Mouse (Mus musculus): ENCODE results near the gene Rdh16f1. TPM values are rescaled to one million over a fixed set of nuclear protein-coding genes. Genes with fewer than 3 reads are reported as not detected.
A peak's percentile ranks its signal among the peaks of the same experiment; 100 is the strongest.
"Not testable (repeated sequence)": the region's sequence is repeated elsewhere in the genome, so short reads cannot be mapped to it uniquely, and the experiment has no call there.

Rdh16f1 gene
- polyA plus RNA-seq, 1 experiment from 2014 or later, result 0.25 TPM

DNA sequence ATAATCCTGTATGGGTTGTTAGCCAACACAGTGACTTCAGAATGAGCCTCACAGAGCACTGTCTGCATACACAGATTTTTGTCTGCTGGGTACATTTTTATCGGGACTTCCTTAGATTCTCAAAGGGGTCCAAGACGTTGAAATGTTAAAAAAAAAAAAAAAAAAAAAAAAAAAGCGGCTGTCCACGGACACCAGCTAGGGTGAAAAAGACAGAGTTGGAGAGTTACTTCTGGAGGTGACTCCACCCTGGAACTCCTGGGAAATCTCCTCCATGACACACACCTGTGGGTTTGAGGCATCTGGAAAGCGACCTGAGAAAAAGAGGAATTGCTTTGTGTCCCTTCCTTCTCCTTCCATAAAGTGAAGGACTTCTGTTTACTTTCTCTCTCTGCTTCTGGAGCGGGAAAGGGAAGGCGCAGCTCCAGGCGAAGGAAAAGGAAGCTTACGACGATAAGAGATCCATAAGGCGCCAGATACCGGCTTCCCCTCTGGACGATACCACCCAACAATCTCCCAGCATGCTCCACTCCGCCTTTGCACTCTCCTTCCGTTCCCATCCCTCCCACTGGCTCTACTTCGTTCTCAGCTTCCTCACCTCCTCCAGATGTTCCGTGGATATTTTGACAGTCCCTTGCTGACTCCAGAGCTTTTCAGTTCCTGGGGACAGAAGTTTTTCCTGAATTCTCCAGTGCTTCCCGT lies 3.7 kb upstream of the Rdh16f1 start:
- Histone ChIP-seq H3K4me3 (ENCODE audit: low read depth, low read length) (no peak overlapping the region), H3K9me3 (replicated peaks; ENCODE audit: control insufficient read depth, low read length, poor library complexity, severe bottlenecking) (no peaks in the 10 kb centered on the region), H3K27me3 (ENCODE audit: control insufficient read depth, insufficient read depth, low read depth, low read length) (no peaks in the 10 kb centered on the region), H3K36me3 (ENCODE audit: control insufficient read depth, insufficient read depth, low read length) (no peaks in the 10 kb centered on the region), H3K4me1 (ENCODE audit: control insufficient read depth, insufficient read depth, low read length) (no peaks in the 10 kb centered on the region), H3K4me2 (ENCODE audit: low read length) (peak overlapping the region; percentile 30), H3K27ac (ENCODE audit: low read length) (no peak overlapping the region), H3K9ac (ENCODE audit: low read depth, low read length) (no peak overlapping the region)
- 48% methylated on average over 17 of the region's 18 CpGs for WGBS
- no peak for ATAC-seq

- H3K9me3 ChIP-seq (replicated peaks; ENCODE audit: control insufficient read depth, low read length, poor library complexity, severe bottlenecking), result not testable (repeated sequence)
Measured at GRCm38 (mm10) chr10:127762926-127763325, 3.3 kb downstream of the Rdh16f1 start.

GRCm38 (mm10) chr10:127763914-127764680 lies 4.5 kb downstream of the Rdh16f1 start:
- no peaks in the 10 kb centered on the region for H3K36me3 ChIP-seq (ENCODE audit: control insufficient read depth, insufficient read depth, low read length)
- H3K4me2 ChIP-seq (ENCODE audit: low read length), result no peak overlapping the region
- no peak overlapping the region for H3K27ac ChIP-seq (ENCODE audit: low read length)
- no peaks in the 10 kb centered on the region for H3K9me3 ChIP-seq (replicated peaks; ENCODE audit: control insufficient read depth, low read length, poor library complexity, severe bottlenecking)
- no peaks in the 10 kb centered on the region for H3K4me1 ChIP-seq (ENCODE audit: control insufficient read depth, insufficient read depth, low read length)
- WGBS, result 69% methylated on average over 12 of the region's 12 CpGs
- ATAC-seq, result no peak
- H3K9ac ChIP-seq (ENCODE audit: low read depth, low read length), result no peak overlapping the region
- H3K4me3 ChIP-seq (ENCODE audit: low read depth, low read length), result no peak overlapping the region
- H3K27me3 ChIP-seq (ENCODE audit: control insufficient read depth, insufficient read depth, low read depth, low read length), result no peaks in the 10 kb centered on the region

More at GRCm38 (mm10) chr10:127762926-127763325, 3.3 kb downstream of the Rdh16f1 start:
- 91% methylated on average over 10 of the region's 10 CpGs for WGBS
- not testable (repeated sequence) for H3K4me2 ChIP-seq (ENCODE audit: low read length); H3K36me3 ChIP-seq (ENCODE audit: control insufficient read depth, insufficient read depth, low read length); H3K9ac ChIP-seq (ENCODE audit: low read depth, low read length); H3K27me3 ChIP-seq (ENCODE audit: control insufficient read depth, insufficient read depth, low read depth, low read length); ATAC-seq; H3K4me3 ChIP-seq (ENCODE audit: low read depth, low read length); H3K27ac ChIP-seq (ENCODE audit: low read length); H3K4me1 ChIP-seq (ENCODE audit: control insufficient read depth, insufficient read depth, low read length)

GRCm38 (mm10) chr10:127766564-127766963 lies 7.0 kb downstream of the Rdh16f1 start:
- Histone ChIP-seq H3K36me3 (ENCODE audit: control insufficient read depth, insufficient read depth, low read length) (no peaks in the 10 kb centered on the region), H3K27me3 (ENCODE audit: control insufficient read depth, insufficient read depth, low read depth, low read length) (no peaks in the 10 kb centered on the region), H3K4me1 (ENCODE audit: control insufficient read depth, insufficient read depth, low read length) (no peaks in the 10 kb centered on the region), H3K9me3 (replicated peaks; ENCODE audit: control insufficient read depth, low read length, poor library complexity, severe bottlenecking) (no peaks in the 10 kb centered on the region), H3K27ac (ENCODE audit: low read length) (no peak overlapping the region), H3K9ac (ENCODE audit: low read depth, low read length) (no peak overlapping the region), H3K4me2 (ENCODE audit: low read length) (no peak overlapping the region), H3K4me3 (ENCODE audit: low read depth, low read length) (no peak overlapping the region)
- no peak for ATAC-seq
- WGBS, result 88% methylated on average over 1 of the region's 1 CpGs

GRCm38 (mm10) chr10:127776011-127776410 lies 16.4 kb downstream of the Rdh16f1 start, which contains the start of gene Rdh9:
TSS of gene Rdh9 (plus strand) at chr10:127776386.
- ATAC-seq, result no peak
- no peaks in the 10 kb centered on the region for H3K36me3 ChIP-seq (ENCODE audit: control insufficient read depth, insufficient read depth, low read length)
- no peaks in the 10 kb centered on the region for H3K9me3 ChIP-seq (replicated peaks; ENCODE audit: control insufficient read depth, low read length, poor library complexity, severe bottlenecking)
- H3K9ac ChIP-seq (ENCODE audit: low read depth, low read length), result no peak within 1 kb of the TSS
- H3K27me3 ChIP-seq (ENCODE audit: control insufficient read depth, insufficient read depth, low read depth, low read length), result no peaks in the 10 kb centered on the region
- WGBS, result 87% methylated on average over 2 of the region's 2 CpGs
- no peak within 1 kb of the TSS for H3K27ac ChIP-seq (ENCODE audit: low read length)
- H3K4me1 ChIP-seq (ENCODE audit: control insufficient read depth, insufficient read depth, low read length), result no peaks in the 10 kb centered on the region
- no peak within 1 kb of the TSS for H3K4me3 ChIP-seq (ENCODE audit: low read depth, low read length)
- no peak within 1 kb of the TSS for H3K4me2 ChIP-seq (ENCODE audit: low read length)

- not testable (repeated sequence) for H3K36me3 ChIP-seq (ENCODE audit: control insufficient read depth, insufficient read depth, low read length); ATAC-seq; H3K27me3 ChIP-seq (ENCODE audit: control insufficient read depth, insufficient read depth, low read depth, low read length); H3K4me3 ChIP-seq (ENCODE audit: low read depth, low read length); H3K27ac ChIP-seq (ENCODE audit: low read length); H3K4me1 ChIP-seq (ENCODE audit: control insufficient read depth, insufficient read depth, low read length); H3K9ac ChIP-seq (ENCODE audit: low read depth, low read length); H3K4me2 ChIP-seq (ENCODE audit: low read length); H3K9me3 ChIP-seq (replicated peaks; ENCODE audit: control insufficient read depth, low read length, poor library complexity, severe bottlenecking)
- WGBS, result 95% methylated on average over 17 of the region's 17 CpGs
Measured at GRCm38 (mm10) chr10:127782321-127782720, 22.7 kb downstream of the Rdh16f1 start.

DNA sequence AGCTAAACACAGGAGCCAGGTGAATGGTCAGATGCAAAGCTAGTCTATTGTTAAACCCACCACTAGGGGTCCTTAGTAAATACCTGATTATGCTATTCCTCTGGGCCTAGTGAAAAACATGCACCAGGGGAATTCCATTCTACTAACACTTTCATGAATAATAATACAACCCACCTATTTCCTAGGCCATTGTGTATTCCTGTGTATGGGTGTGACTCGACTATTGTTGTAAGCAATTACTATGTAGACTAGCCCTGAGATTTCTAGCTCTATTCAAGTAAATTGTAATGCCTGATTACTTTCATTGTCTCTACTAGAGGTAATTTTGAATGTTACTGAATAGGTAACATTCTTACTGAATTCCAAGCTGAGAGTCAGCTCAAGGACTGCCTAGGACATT lies 25.8 kb downstream of the Rdh16f1 start:
- not testable (repeated sequence) for H3K4me3 ChIP-seq (ENCODE audit: low read depth, low read length); ATAC-seq; H3K36me3 ChIP-seq (ENCODE audit: control insufficient read depth, insufficient read depth, low read length); H3K4me1 ChIP-seq (ENCODE audit: control insufficient read depth, insufficient read depth, low read length); H3K9ac ChIP-seq (ENCODE audit: low read depth, low read length); H3K27me3 ChIP-seq (ENCODE audit: control insufficient read depth, insufficient read depth, low read depth, low read length); H3K4me2 ChIP-seq (ENCODE audit: low read length); H3K9me3 ChIP-seq (replicated peaks; ENCODE audit: control insufficient read depth, low read length, poor library complexity, severe bottlenecking); H3K27ac ChIP-seq (ENCODE audit: low read length)
- WGBS, result 81% methylated on average over 1 of the region's 1 CpGs

- Histone ChIP-seq H3K9me3 (replicated peaks; ENCODE audit: control insufficient read depth, low read length, poor library complexity, severe bottlenecking) (no peaks in the 10 kb centered on the region), H3K4me1 (ENCODE audit: control insufficient read depth, insufficient read depth, low read length) (no peaks in the 10 kb centered on the region), H3K27ac (ENCODE audit: low read length) (no peak overlapping the region), H3K27me3 (ENCODE audit: control insufficient read depth, insufficient read depth, low read depth, low read length) (no peaks in the 10 kb centered on the region), H3K4me2 (ENCODE audit: low read length) (no peak overlapping the region), H3K9ac (ENCODE audit: low read depth, low read length) (no peak overlapping the region), H3K4me3 (ENCODE audit: low read depth, low read length) (no peak overlapping the region), H3K36me3 (ENCODE audit: control insufficient read depth, insufficient read depth, low read length) (no peaks in the 10 kb centered on the region)
- no peak for ATAC-seq
- 72% methylated on average over 1 of the region's 1 CpGs for WGBS
Measured at GRCm38 (mm10) chr10:127799295-127799694, 39.7 kb downstream of the Rdh16f1 start.

GRCm38 (mm10) chr10:127800891-127801290 lies 41.3 kb downstream of the Rdh16f1 start, which contains the start of gene Rdh16:
TSS of gene Rdh16 (plus strand) at chr10:127801152.
- no peak within 1 kb of the TSS for H3K9ac ChIP-seq (ENCODE audit: low read depth, low read length)
- H3K4me3 ChIP-seq (ENCODE audit: low read depth, low read length), result no peak within 1 kb of the TSS
- WGBS, result 92% methylated on average over 6 of the region's 6 CpGs
- no peak within 1 kb of the TSS for H3K27ac ChIP-seq (ENCODE audit: low read length)
- no peak within 1 kb of the TSS for H3K4me2 ChIP-seq (ENCODE audit: low read length)
- H3K9me3 ChIP-seq (replicated peaks; ENCODE audit: control insufficient read depth, low read length, poor library complexity, severe bottlenecking), result no peaks in the 10 kb centered on the region
- H3K27me3 ChIP-seq (ENCODE audit: control insufficient read depth, insufficient read depth, low read depth, low read length), result no peaks in the 10 kb centered on the region
- no peaks in the 10 kb centered on the region for H3K36me3 ChIP-seq (ENCODE audit: control insufficient read depth, insufficient read depth, low read length)
- no peak for ATAC-seq
- no peaks in the 10 kb centered on the region for H3K4me1 ChIP-seq (ENCODE audit: control insufficient read depth, insufficient read depth, low read length)
